23 mouse cellular contexts compared by ENCODE assay signal in the genomic region with DNA sequence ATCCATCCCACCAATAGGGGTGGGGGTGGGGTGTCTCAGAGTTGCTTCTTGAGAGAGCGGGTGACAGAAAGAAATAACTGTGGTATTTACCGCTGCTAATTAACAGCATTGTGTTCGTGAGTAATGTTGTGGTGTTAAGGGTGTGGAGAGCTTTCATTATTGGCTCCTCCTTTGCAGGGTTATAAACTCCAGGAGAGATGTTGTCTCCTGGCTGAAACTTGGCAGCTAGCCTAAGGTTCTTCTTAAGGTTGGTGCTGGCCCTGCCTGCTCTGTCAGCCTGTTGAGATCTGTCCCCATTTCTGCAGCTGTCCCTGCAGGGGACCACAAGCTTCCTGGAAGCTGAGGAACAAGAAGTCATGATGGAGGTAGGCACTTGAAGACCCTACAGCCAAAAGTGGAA.
DNase-seq lines count a peak whose midpoint lies in the region; ATAC-seq and TF ChIP-seq lines count a peak whose summit lies in the region.
"Had no signal": no experiment of that assay in that cellular context is flagged by ENCODE, and none has a peak within 500 bp of the region (broad histone marks: within the 10 kb centered on the region; RNA-seq: fewer than 3 reads in every experiment).

No protein-coding gene starts in this region.

- peak; percentile 60 for DNase-seq in midbrain, embryonic 11.5 days (ENCODE audit: low spot score, missing footprints)
- peak; percentile 22 for DNase-seq in Patski (ENCODE audit: low read depth, low spot score)
- DNase-seq in embryo, embryonic 9.5 days (ENCODE audit: extremely low spot score): no peak
- DNase-seq in left cerebral cortex, postnatal 25 days (ENCODE audit: low spot score in 2 of 2): no peak
- no peak for DNase-seq in c-Kit-positive CD71-positive TER-119-positive erythroid progenitor cells, embryonic 14.5 days (ENCODE audit: low spot score)
- DNase-seq: adrenal gland, adult 2 months; adrenal gland, postnatal 10 days; adrenal gland, postnatal 25 days; cerebellum, adult 11 months; cerebellum, adult 18-20 months; cerebellum, adult 8-10 months; cerebellum, adult 9-11 months; cerebellum, postnatal 14 days; cerebellum, postnatal 36 days; embryo, embryonic 11 days; forebrain, postnatal 0 days had no signal

- ATAC-seq in midbrain, embryonic 11.5 days (ENCODE audit: low FRiP score): no peak
- no peak for ATAC-seq in midbrain, embryonic 15.5 days (replicated peaks)
- ATAC-seq in Patski: peak; percentile 47
- ATAC-seq in intestine, embryonic 16.5 days: peak; percentile 62; the same call in 1 of the 2 replicates
- ATAC-seq in neutrophil, adult 5-6 weeks (ENCODE audit: extremely low read depth, insufficient number of reproducible peaks, low FRiP score, poor library complexity, severe bottlenecking): 0 out of 2 replicates have a peak, but pooled peaks have one; percentile 9
- ATAC-seq: forebrain, embryonic 13.5 days; forebrain, embryonic 15.5 days; forebrain, postnatal 0 days had no signal

- no peak overlapping the region for H3K27ac ChIP-seq in midbrain, embryonic 11.5 days (ENCODE audit: low read depth, low read length)
- H3K27ac ChIP-seq in midbrain, embryonic 15.5 days: no peak overlapping the region
- no peak overlapping the region for H3K27ac ChIP-seq in intestine, embryonic 16.5 days (ENCODE audit: low read length)
- H3K27ac ChIP-seq: embryonic facial prominence, embryonic 10.5 days; embryonic facial prominence, embryonic 12.5 days; forebrain, embryonic 13.5 days; forebrain, embryonic 15.5 days had no signal

- no peak for TF ChIP-seq CTCF in Patski (IDR thresholded peaks at IDR 0.05)

- H3K4me1 ChIP-seq in midbrain, embryonic 11.5 days (ENCODE audit: control insufficient read depth, insufficient read depth, low read length): no peaks in the 10 kb centered on the region
- H3K4me1 ChIP-seq in midbrain, embryonic 15.5 days: no peaks in the 10 kb centered on the region
- no peaks in the 10 kb centered on the region for H3K4me1 ChIP-seq in intestine, embryonic 16.5 days (ENCODE audit: control insufficient read depth, insufficient read depth, low read length)
- H3K4me1 ChIP-seq: embryonic facial prominence, embryonic 10.5 days; embryonic facial prominence, embryonic 12.5 days; forebrain, embryonic 13.5 days; forebrain, embryonic 15.5 days had no signal

- H3K27me3 ChIP-seq in midbrain, embryonic 11.5 days (ENCODE audit: control insufficient read depth, insufficient read depth, low read length): no peaks in the 10 kb centered on the region
- no peaks in the 10 kb centered on the region for H3K27me3 ChIP-seq in midbrain, embryonic 15.5 days (replicated peaks)
- no peaks in the 10 kb centered on the region for H3K27me3 ChIP-seq in Patski
- H3K27me3 ChIP-seq in intestine, embryonic 16.5 days (replicated peaks; ENCODE audit: control insufficient read depth, insufficient read depth, low read length): no peaks in the 10 kb centered on the region
- H3K27me3 ChIP-seq: embryonic facial prominence, embryonic 12.5 days; forebrain, embryonic 13.5 days; forebrain, embryonic 15.5 days had no signal

- WGBS in midbrain, embryonic 11.5 days: 89% methylated on average over 3 of the region's 3 CpGs
- 89% methylated on average over 3 of the region's 3 CpGs for WGBS in midbrain, embryonic 15.5 days
- 51% methylated on average over 3 of the region's 3 CpGs for WGBS in intestine, embryonic 16.5 days

- CTCF ChIA-PET in Patski (lab: Charles Lee): interaction anchor here (0.8 kb wide), 1 partner anchor 9 kb away, joined by 3 read pairs; no protein-coding TSS in a partner anchor

- H3K4me3 ChIP-seq in midbrain, embryonic 11.5 days (ENCODE audit: low read depth, low read length): no peak overlapping the region
- no peak overlapping the region for H3K4me3 ChIP-seq in midbrain, embryonic 15.5 days
- no peak overlapping the region for H3K4me3 ChIP-seq in intestine, embryonic 16.5 days (ENCODE audit: low read length)
- H3K4me3 ChIP-seq: embryonic facial prominence, embryonic 10.5 days; embryonic facial prominence, embryonic 12.5 days; forebrain, embryonic 13.5 days; forebrain, embryonic 15.5 days had no signal

- in situ Hi-C loops in Patski (cut with MboI; ENCODE audit: low pct_unique_long_range_greater_than_20kb): no loop called here

- intact Hi-C loops in left cerebral cortex, postnatal 25 days (cut with DNase I): no loop called here

- no peaks in the 10 kb centered on the region for H3K9me3 ChIP-seq in midbrain, embryonic 11.5 days (ENCODE audit: control insufficient read depth, low read length)
- no peaks in the 10 kb centered on the region for H3K9me3 ChIP-seq in midbrain, embryonic 15.5 days
- no peaks in the 10 kb centered on the region for H3K9me3 ChIP-seq in intestine, embryonic 16.5 days (ENCODE audit: control insufficient read depth, low read length)
- H3K9me3 ChIP-seq: embryonic facial prominence, embryonic 10.5 days; embryonic facial prominence, embryonic 12.5 days; forebrain, embryonic 13.5 days; forebrain, embryonic 15.5 days had no signal

- H3K4me2 ChIP-seq in midbrain, embryonic 11.5 days: no peak overlapping the region
- no peak overlapping the region for H3K4me2 ChIP-seq in midbrain, embryonic 15.5 days
- H3K4me2 ChIP-seq in intestine, embryonic 16.5 days (ENCODE audit: low read depth, low read length): no peak overlapping the region
- H3K4me2 ChIP-seq: embryonic facial prominence, embryonic 12.5 days; forebrain, embryonic 13.5 days; forebrain, embryonic 15.5 days had no signal

- no peaks in the 10 kb centered on the region for H3K36me3 ChIP-seq in midbrain, embryonic 11.5 days (ENCODE audit: control insufficient read depth, insufficient read depth, low read length)
- no peaks in the 10 kb centered on the region for H3K36me3 ChIP-seq in midbrain, embryonic 15.5 days (replicated peaks)
- no peaks in the 10 kb centered on the region for H3K36me3 ChIP-seq in intestine, embryonic 16.5 days (ENCODE audit: control insufficient read depth, insufficient read depth, low read length)
- H3K36me3 ChIP-seq: embryonic facial prominence, embryonic 10.5 days; embryonic facial prominence, embryonic 12.5 days; forebrain, embryonic 15.5 days had no signal

- H3K9ac ChIP-seq in midbrain, embryonic 11.5 days (ENCODE audit: low read length): no peak overlapping the region
- no peak overlapping the region for H3K9ac ChIP-seq in midbrain, embryonic 15.5 days
- H3K9ac ChIP-seq in intestine, embryonic 16.5 days (ENCODE audit: low read depth, low read length): no peak overlapping the region
- H3K9ac ChIP-seq: embryonic facial prominence, embryonic 12.5 days; forebrain, embryonic 13.5 days; forebrain, embryonic 15.5 days; forebrain, postnatal 0 days had no signal

- POLR2A ChIA-PET in Patski (lab: Charles Lee): no interaction called here

Comparison
In these comparisons a context has a peak if more than half of its experiments do, and no peak if none do; other contexts are left out.
1. ATAC-seq: peak in Patski (single experiment), intestine, embryonic 16.5 days (single experiment) and neutrophil, adult 5-6 weeks (single experiment); none in midbrain, embryonic 11.5 days (single experiment) and midbrain, embryonic 15.5 days (single experiment).
2. DNase-seq: peak in midbrain, embryonic 11.5 days (single experiment) and Patski (single experiment); none in embryo, embryonic 9.5 days (single experiment), left cerebral cortex, postnatal 25 days (0 of 2) and c-Kit-positive CD71-positive TER-119-positive erythroid progenitor cells, embryonic 14.5 days (single experiment).